Mouse (Mus musculus) liver, postnatal 0 days (tissue): ENCODE data around the gene Cops6.

Experiments
- CTCF ChIP-seq: sonication (generic); IDR thresholded peaks from 2 replicates; pipeline ENCODE4 v1.5.1; 2016; ENCODE audit warnings: antibody characterized with exemption, low read depth
- EP300 ChIP-seq: IDR thresholded peaks from 2 replicates; pipeline ENCODE4 v1.6.1; 2016; ENCODE audit warnings: antibody characterized with exemption, low read depth, mild to moderate bottlenecking

DNA sequence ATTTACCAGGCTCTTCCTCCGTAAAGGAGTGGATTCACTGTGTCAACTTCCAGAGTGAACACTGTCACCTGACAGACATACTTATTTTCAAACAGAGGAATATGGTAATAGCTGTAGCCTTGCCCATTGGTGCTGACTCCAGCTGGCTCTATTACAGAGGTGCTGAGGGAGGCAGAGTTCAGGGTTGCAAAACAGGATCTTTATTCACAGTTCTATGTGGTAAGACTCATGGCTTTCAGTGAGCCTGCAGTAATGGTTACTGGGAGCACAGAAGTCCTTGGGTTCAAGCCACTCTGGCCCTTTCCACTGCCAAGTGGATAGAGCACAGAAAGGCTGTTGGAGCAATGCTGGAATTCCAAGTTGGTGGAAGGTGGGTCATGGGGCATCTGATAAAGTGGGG is 46.4 kb downstream of the Cops6 start:
- TF ChIP-seq CTCF = no peak
- TF ChIP-seq EP300 = no peak
